Mouse (Mus musculus) G1E (cell line): ENCODE results near the gene Itga3.

Source experiments
- CTCF ChIP-seq: IDR thresholded peaks from 2 replicates; pipeline ENCODE4 v1.5.1; 2012; ENCODE audit warnings: low read depth, low read length, inconsistent platforms, mixed read lengths
- GATA1 ChIP-seq: IDR thresholded peaks from 2 replicates; pipeline ENCODE4 v1.6.1; 2012; ENCODE audit warnings: borderline replicate concordance, low read length, inconsistent platforms, mixed read lengths
- GATA2 ChIP-seq: IDR thresholded peaks from 2 replicates; pipeline ENCODE4 v1.6.1; 2012; ENCODE audit warnings: low read depth, low read length, inconsistent platforms, borderline replicate concordance
- POLR2AphosphoS5 ChIP-seq: IDR thresholded peaks from 2 replicates; pipeline ENCODE4 v1.6.1; 2012; ENCODE audit warnings: low read depth, low read length, inconsistent platforms; ENCODE audit not compliant: insufficient replicate concordance
- TAL1 ChIP-seq: conservative IDR thresholded peaks from 2 replicates; pipeline ENCODE4 v1.6.1; 2012; ENCODE audit warnings: low read depth, low read length, inconsistent platforms, mixed read lengths

DNA sequence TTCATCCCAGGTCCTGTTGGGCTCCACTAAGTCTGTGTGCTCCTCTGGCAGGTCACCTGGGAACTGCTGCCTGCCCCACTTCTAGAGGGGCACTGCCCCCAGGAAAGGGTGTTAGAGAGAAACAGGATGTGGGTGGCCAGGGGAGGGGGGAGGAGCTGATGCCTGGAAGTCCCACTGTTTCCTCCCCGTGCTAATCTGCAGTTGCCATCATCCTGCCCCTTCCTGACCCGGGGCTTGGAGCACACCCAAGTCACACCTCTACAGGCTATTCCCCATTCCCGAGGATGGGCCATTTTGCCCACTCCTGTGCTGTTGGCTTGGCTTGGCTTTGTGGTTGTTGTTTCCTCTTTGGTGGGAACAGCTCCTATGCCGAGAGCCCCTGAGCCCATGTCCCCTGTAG is 76.1 kb downstream of the Itga3 start:
- TF ChIP-seq CTCF: no peak
- TF ChIP-seq GATA1: no peak
- no peak for TF ChIP-seq POLR2AphosphoS5
- TF ChIP-seq TAL1: no peak
- no peak for TF ChIP-seq GATA2
